Mouse (Mus musculus) megakaryocyte, embryonic 14.5 days (primary cell): ENCODE data around the gene Ppp3ca.

Experiments
- FLI1 ChIP-seq: IDR thresholded peaks from 2 replicates; pipeline ENCODE4 v1.6.1; 2012; ENCODE audit warnings: low read length, inconsistent platforms, mixed read lengths
- GATA1 ChIP-seq: IDR thresholded peaks from 3 replicates; pipeline ENCODE4 v1.6.1; 2012; ENCODE audit warnings: mixed read lengths, low read length, inconsistent platforms, borderline replicate concordance

GRCm38 (mm10) chr3:136777787-136778216, 107.9 kb downstream of the Ppp3ca start:
- TF ChIP-seq GATA1: no peak
- no peak for TF ChIP-seq FLI1
